Mouse (Mus musculus): ENCODE results near the gene 3110082J24Rik.
"Not testable (repeated sequence)": the region's sequence is repeated elsewhere in the genome, so short reads cannot be mapped to it uniquely, and the experiment has no call there.

The 3110082J24Rik gene

GRCm38 (mm10) chr5:30071677-30072076 is 34.2 kb downstream of the 3110082J24Rik start:
- no peak for DNase-seq

GRCm38 (mm10) chr5:30067726-30068125 is 38.2 kb downstream of the 3110082J24Rik start:
- DNase-seq, result no peak

GRCm38 (mm10) chr5:30059607-30060006 is 46.3 kb downstream of the 3110082J24Rik start:
- DNase-seq, result not testable (repeated sequence)

- DNase-seq, result no peak
Measured at GRCm38 (mm10) chr5:30058216-30058731, 47.6 kb downstream of the 3110082J24Rik start.
